Mouse (Mus musculus): ENCODE data around the gene Rassf8. TPM values are rescaled to one million over a fixed set of nuclear protein-coding genes. Genes with fewer than 3 reads are reported as not detected.

Rassf8 gene
- total RNA-seq, 1 experiment from 2014 or later, result 9.4 TPM

DNA sequence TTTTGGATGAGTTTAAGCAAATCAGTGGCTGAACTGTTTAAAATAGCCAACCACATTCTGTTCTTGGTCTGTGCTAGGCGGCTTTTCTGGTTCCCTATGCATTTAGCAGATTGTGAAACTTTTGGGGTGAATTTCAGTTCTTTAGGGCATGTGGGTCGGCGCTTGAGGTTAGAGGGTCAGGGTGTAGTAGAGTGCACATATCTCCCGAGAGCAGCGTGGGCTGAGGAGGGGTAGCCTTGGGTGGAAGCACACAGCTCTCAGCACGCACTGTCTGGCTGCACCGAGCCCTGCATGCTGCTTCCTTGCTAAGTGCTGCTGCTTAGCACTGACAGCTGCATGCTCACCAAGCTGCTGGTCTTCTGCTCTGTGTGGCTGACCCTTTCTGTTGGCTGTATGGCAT, 18.5 kb downstream of the Rassf8 start:
- ATAC-seq (replicated peaks in 1 of 2; ENCODE audit: insufficient read depth in 1 of 2, low FRiP score in 2 of 2, low TSS enrichment in 1 of 2, low read depth in 1 of 2, poor library complexity in 2 of 2, severe bottlenecking in 2 of 2), result no peak; a peak in 1 of 4 replicates

DNA sequence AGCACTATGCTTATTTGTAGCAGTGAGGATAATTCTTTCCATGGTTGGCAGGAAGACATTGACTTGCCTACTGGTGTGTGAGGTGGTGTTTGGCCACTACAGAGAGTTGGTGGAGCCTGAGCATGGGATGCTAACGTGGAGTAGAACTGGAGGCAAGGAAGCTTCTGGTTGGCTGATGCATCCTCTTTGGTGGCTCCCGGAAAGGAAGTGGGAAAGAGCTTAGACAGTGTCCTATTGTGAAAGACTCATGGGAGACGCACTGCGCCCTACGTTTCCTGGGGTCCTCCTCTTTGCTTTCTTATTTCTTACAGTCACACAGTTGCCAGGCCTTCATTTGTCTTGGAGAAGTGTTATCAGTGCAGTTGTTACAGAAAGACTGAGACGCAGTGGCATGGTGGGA, 20.4 kb downstream of the Rassf8 start:
- ATAC-seq (replicated peaks in 1 of 2; ENCODE audit: insufficient read depth in 1 of 2, low FRiP score in 2 of 2, low TSS enrichment in 1 of 2, low read depth in 1 of 2, poor library complexity in 2 of 2, severe bottlenecking in 2 of 2), result 0 out of 4 replicates have a peak, but pooled peaks of 1 of the 2 experiments have one; percentile 2

DNA sequence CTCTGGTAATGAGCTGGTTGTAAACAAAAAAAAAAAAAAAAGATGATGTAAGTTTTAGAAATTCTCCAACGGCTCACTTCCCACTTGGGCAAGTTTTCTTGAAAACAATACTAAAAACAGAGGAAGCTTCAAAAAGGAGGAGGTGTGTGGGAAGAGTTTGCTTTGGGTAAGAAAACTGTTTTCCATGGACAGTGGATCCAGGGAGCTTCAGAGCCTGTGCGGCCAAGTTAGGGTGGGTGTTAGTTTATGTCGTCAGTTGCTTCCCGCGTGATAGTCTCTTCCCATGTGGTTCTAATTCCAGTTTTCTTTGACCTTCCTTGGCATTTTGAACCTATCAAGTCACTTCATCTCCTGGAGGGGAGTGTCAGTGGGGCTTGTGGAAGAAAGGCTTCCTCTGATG, 21.1 kb downstream of the Rassf8 start:
- ATAC-seq (replicated peaks in 1 of 2; ENCODE audit: insufficient read depth in 1 of 2, low FRiP score in 2 of 2, low TSS enrichment in 1 of 2, low read depth in 1 of 2, poor library complexity in 2 of 2, severe bottlenecking in 2 of 2), result no peak

DNA sequence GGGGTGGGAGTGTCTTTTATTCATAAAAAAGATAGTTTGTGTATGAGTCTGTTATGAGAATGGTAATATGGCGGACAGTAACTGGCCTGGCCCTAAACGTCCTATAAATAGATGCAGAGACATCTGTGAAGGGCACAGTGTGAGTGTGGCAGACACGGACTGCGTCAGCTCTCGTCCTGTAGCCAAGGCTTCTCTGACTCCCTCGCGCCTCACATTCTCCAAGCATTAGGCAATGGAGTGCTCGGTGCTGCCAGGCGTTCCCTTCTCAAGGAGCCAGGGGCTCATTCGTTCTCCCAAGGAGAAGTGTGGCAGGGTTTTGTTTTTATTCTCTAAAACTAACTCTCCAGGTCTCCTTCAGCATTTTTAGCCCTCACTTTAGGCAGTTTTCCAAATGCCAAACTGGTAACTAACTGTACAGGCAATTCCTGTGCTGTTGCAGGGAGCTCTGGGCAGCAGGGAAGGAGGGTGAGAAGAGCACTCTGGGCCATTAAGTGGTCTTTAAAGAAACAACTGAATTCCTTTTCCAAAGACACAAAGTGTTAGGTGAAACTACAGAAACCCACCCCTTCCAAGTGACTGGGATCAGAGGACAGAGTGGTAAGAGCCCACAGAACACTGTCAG, 22.2 kb downstream of the Rassf8 start:
- no peak for ATAC-seq (replicated peaks in 1 of 2; ENCODE audit: insufficient read depth in 1 of 2, low FRiP score in 2 of 2, low TSS enrichment in 1 of 2, low read depth in 1 of 2, poor library complexity in 2 of 2, severe bottlenecking in 2 of 2)

DNA sequence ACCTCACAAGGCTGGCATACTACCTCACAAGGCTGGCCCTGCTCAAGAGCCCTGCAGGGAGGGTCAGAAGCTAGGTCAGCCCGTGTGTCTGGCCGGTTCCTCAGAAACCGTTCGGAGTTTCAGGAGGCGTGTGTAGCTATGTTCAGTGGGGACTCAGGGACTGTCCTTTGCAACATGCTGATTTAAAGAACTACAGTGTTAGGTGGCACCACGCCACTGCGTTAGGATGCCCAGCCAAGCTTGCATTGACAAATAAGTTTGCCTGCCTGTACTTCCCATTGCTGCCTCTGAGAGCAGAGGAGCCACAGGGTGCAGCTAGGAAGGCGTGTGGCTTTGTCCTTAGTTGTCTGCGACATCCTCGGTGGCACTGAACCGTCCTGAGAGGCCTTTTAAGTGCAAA, 23.3 kb downstream of the Rassf8 start:
- ATAC-seq (replicated peaks in 1 of 2; ENCODE audit: insufficient read depth in 1 of 2, low FRiP score in 2 of 2, low TSS enrichment in 1 of 2, low read depth in 1 of 2, poor library complexity in 2 of 2, severe bottlenecking in 2 of 2), result no peak

DNA sequence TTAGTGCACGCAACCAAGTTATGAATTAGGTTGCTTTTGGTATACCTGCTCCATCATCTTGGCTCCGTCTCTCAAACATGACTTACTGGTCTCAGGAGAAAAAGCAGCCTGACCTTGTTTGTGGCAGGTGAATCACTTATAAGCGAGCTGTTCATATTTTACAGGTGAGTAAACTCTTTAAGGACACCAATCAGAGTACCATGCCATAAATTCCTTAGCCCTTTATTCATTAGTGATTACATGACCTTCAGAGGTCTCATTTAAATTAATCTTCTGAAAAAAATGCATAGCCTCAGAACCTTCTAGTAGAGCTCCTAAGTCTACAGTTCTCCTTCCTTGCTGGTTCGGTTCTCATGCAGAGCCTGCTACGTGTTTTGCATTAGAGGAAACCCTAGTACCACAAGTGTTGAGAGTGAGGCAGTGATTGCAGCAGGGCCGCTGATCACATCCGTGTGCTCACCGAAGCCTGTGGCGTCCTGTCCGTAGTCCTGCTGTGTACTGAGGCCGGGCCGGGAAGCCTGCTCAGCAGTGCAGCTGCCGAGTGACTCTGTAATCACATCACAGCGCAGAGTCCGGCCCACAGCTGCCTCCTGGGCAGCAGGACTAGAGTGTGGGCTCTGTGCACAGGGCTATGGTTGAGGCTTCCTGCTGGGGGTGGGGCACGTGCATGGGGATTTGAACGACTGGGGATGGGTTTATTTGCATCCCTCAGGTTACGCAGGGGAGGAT, 23.9 kb downstream of the Rassf8 start:
- ATAC-seq (replicated peaks in 1 of 2; ENCODE audit: insufficient read depth in 1 of 2, low FRiP score in 2 of 2, low TSS enrichment in 1 of 2, low read depth in 1 of 2, poor library complexity in 2 of 2, severe bottlenecking in 2 of 2), result no peak

DNA sequence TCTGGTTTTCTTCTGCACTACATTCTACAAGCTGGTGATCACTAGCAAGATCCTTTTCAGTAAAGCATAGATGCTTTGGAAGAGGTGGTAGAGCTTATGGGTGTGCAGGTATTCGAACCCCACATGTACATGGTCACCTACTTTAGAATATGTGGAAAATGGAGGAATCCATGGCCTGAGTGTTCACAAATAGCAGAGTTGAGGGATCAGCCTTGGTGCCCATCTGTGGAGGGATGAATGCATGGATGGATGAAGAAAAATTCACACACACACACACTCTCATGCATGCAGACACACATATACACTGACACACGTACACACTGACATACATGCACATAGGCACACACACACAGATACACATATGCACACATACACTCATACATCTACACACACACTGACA, 27.9 kb downstream of the Rassf8 start:
- no peak for ATAC-seq (replicated peaks in 1 of 2; ENCODE audit: insufficient read depth in 1 of 2, low FRiP score in 2 of 2, low TSS enrichment in 1 of 2, low read depth in 1 of 2, poor library complexity in 2 of 2, severe bottlenecking in 2 of 2)

DNA sequence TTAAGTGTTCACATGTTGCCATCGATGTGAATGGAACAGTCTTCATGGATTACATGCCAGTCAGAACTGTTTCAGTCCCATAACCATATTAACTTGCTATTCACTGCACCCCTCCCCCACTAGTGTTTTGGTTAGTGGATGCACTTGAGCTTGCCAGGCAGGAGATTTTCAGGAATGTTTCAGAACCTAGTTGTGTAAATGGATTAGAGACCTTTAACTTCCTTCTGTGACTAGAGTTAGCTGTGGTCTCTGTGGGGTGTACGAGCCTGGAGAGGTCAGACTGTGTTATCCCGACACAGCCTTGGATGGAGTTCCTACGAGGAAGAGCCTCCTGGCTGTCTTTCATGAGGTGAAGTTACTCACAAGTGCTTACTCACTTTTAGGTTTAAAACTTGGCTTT, 29.7 kb downstream of the Rassf8 start:
- no peak for ATAC-seq (replicated peaks in 1 of 2; ENCODE audit: insufficient read depth in 1 of 2, low FRiP score in 2 of 2, low TSS enrichment in 1 of 2, low read depth in 1 of 2, poor library complexity in 2 of 2, severe bottlenecking in 2 of 2)

DNA sequence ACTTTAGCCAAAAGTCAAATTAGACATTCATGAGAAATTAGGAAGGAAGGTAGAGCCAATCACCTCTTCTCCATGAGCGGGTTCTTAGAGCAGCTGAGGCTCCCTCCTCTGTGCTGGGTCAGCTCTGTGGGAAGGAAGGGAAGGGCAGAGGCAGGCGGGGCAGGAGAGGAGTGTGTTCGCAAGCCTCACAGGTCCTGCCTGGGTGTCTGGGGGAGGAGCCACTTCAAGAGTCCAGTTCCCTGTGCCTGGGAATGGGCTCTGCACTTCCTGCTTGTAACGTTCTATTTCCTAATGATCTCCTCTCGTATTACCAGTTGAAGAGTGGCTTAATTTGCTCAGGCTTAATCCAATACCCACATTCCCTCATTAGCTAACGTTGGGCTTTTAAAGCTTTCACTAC, 32.8 kb downstream of the Rassf8 start:
- ATAC-seq (replicated peaks in 1 of 2; ENCODE audit: insufficient read depth in 1 of 2, low FRiP score in 2 of 2, low TSS enrichment in 1 of 2, low read depth in 1 of 2, poor library complexity in 2 of 2, severe bottlenecking in 2 of 2), result peak; percentile 68 to 69

DNA sequence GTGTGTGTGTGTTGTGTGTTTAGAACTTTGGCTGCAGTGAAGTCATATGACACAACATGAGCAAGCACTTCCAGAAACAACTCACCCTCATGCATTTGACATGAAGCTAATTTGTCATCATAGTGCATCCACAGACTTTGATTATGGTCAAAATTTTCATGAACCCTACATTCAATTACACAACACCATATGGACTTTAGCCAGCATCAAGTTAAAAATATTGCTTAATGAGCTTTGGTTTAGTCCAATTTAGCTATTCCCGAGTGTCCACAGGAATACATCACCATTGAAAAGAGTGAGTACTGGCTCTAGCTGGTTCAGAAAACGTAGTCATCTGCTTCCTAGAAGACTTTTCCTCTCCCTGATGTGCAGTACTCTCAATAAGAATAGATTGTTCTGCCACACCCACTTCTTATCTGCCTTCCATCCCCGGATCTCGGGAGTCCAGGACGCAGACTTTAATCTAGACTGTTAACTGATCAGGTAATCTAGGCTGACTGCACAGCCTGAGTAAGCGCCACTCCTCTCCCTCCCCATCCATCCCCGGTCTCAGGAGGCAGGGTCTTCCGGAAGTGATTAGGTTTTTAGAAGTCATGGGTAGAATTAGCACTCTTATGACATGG, 33.7 kb downstream of the Rassf8 start:
- ATAC-seq (replicated peaks in 1 of 2; ENCODE audit: insufficient read depth in 1 of 2, low FRiP score in 2 of 2, low TSS enrichment in 1 of 2, low read depth in 1 of 2, poor library complexity in 2 of 2, severe bottlenecking in 2 of 2), result no peak

DNA sequence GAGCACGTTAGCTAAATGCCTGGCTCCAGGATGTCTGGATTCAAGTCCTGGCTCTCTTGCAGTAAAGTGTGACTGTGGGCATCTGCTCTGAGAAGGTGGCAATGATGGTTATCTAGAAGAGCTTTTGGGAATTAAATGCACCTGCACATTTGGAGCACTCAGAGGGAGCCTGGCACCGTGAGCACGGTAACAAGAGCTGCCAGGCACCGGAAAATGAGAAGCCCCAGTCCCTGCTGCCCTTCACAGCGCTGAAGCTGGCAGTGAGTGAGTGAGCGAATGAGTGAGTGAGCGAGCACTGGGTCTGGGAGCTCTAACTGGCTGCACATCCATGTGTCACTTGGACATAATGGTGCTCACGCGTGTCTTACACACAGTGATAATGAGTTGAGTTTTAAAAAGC, 34.7 kb downstream of the Rassf8 start:
- no peak for ATAC-seq (replicated peaks in 1 of 2; ENCODE audit: insufficient read depth in 1 of 2, low FRiP score in 2 of 2, low TSS enrichment in 1 of 2, low read depth in 1 of 2, poor library complexity in 2 of 2, severe bottlenecking in 2 of 2)

DNA sequence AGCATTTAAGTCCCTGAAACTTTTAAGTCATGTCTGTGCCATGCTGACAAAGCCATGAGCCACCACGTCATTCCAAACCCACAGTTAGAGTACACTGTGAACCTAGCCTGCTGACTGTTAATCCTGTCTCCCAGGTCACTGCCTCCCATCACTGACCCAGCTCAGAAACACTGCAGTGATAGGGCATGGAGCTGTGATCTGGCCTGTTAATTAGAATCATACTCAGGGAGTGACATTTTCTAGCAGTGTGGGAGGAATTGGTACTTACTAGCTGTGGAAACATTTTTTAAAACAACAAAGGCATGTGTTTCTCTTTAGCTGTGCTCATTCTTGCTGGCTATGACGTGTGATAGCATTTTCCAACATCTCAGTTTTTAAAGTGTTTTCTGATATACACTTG, 35.4 kb downstream of the Rassf8 start:
- ATAC-seq (replicated peaks in 1 of 2; ENCODE audit: insufficient read depth in 1 of 2, low FRiP score in 2 of 2, low TSS enrichment in 1 of 2, low read depth in 1 of 2, poor library complexity in 2 of 2, severe bottlenecking in 2 of 2), result no peak

DNA sequence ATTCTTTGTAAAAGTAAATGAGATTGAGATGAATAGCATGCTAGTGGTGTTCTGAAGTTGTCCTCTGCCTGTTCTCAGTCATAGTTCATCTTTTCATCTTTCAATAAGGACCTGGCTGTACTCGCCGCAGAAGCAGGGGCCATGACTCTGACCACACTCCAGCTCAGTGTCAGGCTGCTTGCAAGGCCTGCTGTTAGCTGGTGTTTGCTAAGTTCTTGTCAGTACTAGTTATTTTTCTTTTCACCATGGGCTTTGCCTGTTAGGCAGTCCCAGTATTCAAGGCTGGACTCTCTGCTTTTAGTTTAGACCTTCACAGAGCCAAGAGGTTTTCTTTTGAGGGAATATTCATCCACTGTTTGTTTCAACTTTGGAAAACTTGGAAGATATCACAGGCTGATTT, 40.8 kb downstream of the Rassf8 start:
- ATAC-seq (replicated peaks in 1 of 2; ENCODE audit: insufficient read depth in 1 of 2, low FRiP score in 2 of 2, low TSS enrichment in 1 of 2, low read depth in 1 of 2, poor library complexity in 2 of 2, severe bottlenecking in 2 of 2), result no peak

DNA sequence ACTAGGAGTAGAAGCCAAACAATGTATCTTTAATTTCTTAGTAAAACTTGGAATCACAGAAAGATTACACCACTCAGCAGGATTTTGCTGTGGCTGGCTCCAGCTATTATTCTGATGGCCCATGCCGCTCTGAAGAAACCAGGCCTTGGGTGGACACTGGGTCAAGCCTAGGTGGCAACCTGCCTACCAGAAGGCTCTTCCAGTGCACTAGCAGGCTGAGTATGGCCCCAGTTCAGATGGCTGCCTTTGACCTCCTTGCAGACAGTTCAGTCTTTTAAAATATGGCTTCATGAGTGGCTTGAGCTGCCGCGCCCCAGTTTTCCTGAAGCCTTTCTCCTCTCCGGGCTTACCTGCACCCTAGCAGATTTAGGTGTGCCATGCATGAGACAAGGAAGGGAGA, 43.2 kb downstream of the Rassf8 start:
- no peak for ATAC-seq (replicated peaks in 1 of 2; ENCODE audit: insufficient read depth in 1 of 2, low FRiP score in 2 of 2, low TSS enrichment in 1 of 2, low read depth in 1 of 2, poor library complexity in 2 of 2, severe bottlenecking in 2 of 2)

DNA sequence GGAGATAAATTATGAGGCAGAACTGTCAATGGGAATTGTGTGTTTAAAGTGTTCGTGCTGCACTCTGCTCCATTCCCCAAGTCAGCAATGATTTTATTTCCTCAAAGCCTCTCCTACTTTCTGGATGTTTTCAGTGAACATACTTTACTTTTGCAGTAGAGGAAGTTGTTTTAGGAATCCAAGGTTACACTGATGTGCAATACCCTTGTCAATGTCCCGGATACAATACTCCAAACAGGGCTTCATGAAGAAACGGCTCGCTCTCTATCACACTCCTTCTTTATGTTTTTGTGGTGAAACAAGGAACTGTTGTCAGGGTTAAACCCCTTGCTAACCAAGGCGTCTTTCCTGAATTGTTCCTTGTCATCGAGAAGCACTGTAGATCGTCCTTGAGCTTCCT, 45.8 kb downstream of the Rassf8 start:
- no peak for ATAC-seq (replicated peaks in 1 of 2; ENCODE audit: insufficient read depth in 1 of 2, low FRiP score in 2 of 2, low TSS enrichment in 1 of 2, low read depth in 1 of 2, poor library complexity in 2 of 2, severe bottlenecking in 2 of 2)

DNA sequence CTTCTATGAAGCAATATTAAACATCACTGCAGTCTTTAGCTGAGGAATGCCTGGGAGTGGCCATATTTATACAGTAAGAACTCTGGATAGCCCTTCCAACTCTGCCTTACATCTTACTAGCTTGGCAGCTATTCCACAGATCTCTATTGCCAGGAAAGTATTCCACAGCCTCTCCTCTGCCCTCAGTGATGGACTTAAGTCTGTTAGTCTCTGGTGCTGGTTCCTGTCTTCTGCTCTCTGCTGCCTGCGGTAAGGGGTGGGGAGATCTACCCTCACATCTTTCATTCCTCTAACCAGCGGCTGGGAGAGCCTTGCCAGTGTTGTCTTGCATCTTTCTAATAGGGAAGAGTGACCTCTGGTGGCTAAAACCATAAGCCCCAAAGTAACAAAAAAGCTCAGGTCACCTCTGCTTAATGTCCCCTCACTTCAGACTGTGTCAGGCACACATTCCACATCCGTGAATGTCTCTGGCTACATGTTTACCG, 46.6 kb downstream of the Rassf8 start:
- ATAC-seq (replicated peaks in 1 of 2; ENCODE audit: insufficient read depth in 1 of 2, low FRiP score in 2 of 2, low TSS enrichment in 1 of 2, low read depth in 1 of 2, poor library complexity in 2 of 2, severe bottlenecking in 2 of 2), result peak; percentile 81 to 86

DNA sequence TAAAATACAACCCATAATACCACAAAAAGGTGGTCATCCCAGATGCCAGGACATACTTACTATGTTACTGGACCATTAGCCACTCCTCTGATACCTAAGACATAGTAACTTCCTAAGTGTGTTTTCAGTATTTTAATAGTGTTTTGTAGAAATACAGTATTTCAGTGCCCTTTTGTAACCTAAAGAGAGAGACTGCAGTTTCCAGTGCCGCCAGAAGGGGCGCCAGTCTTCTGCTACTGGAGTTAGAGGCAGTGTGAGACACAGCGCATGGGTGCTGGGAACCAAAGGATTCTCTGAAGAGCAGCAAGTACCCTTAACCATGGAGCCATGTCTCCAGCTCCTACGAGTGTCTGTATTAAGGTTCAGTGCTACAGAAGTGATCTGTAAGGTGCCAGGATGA, 48.1 kb downstream of the Rassf8 start:
- no peak for ATAC-seq (replicated peaks in 1 of 2; ENCODE audit: insufficient read depth in 1 of 2, low FRiP score in 2 of 2, low TSS enrichment in 1 of 2, low read depth in 1 of 2, poor library complexity in 2 of 2, severe bottlenecking in 2 of 2)

DNA sequence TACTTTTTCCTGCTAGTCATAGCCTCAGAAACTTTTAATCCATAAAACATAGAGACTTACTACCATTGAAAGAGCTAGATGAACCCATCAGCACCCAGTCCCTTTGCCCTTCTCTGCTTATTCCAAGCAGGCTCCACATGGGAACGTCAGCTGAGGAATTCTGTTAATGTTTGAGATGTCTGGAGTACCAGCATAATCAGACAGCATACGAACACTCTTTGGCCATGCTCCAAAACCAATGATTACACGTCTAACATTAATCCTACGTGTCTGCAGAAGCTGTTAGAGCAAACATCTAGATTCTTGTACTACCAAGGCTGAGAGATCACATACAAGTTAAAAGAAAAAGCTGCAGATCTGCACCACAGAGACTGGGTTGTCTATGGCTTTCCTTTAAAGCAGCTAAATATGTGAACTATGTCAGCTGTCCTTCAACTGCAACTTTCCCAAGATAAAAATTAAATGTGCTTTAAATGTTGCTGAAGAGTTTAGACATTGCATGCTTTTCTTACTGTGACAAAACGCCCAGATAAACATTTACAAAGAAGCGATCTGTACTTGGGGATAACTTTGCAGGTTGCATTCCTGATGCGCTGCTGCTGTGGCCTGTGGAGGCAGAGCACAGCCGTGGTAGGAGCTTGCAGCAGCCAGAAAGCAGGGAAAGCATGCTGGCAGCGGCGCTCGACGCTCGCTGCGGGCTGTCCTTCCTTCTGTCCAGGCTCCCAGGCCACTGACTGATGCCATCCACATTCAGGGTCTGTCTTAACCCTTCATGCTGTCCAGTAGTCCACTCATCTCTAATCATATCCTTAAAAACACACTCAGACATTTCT, 49.9 kb downstream of the Rassf8 start:
- ATAC-seq (replicated peaks in 1 of 2; ENCODE audit: insufficient read depth in 1 of 2, low FRiP score in 2 of 2, low TSS enrichment in 1 of 2, low read depth in 1 of 2, poor library complexity in 2 of 2, severe bottlenecking in 2 of 2), result no peak
